Mouse (Mus musculus) cortical plate, adult 2 months (tissue): ENCODE results near the gene Nrm.

Experiments used
- CTCF ChIP-seq: fragments of 200-500 bp; IDR thresholded peaks from 2 replicates; pipeline ENCODE4 v1.5.1; 2011; ENCODE audit warnings: mild to moderate bottlenecking, control low read depth, low read length; ENCODE audit not compliant: insufficient read depth; ENCODE audit errors: extremely low read depth
- POLR2A ChIP-seq: fragments of 200-500 bp; IDR thresholded peaks from 2 replicates; pipeline ENCODE4 v1.6.1; 2011; ENCODE audit warnings: mild to moderate bottlenecking, low read length, control low read depth; ENCODE audit not compliant: insufficient read depth; ENCODE audit errors: extremely low read depth

DNA sequence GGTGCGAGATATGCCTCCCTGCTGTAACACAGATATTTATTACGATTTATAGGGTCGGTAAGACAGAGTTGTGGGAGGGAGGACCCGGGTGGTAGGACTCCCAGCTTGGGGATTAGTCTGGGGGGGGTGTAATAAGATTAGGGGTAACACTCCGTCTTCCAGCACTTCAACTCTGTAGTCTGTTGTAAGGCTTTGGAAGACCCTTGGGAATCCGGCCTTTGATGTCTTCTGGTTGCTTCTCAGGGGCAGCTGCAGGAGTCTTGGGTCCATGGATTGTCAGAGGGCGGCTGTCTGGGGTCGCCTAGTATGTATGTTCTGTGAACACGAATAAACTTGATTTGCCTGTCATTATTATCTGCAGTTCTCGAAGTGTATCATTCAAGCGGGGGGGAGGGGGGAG is 38.6 kb upstream of the Nrm start:
- no peak for TF ChIP-seq POLR2A
- TF ChIP-seq CTCF: no peak
